Mouse (Mus musculus): ENCODE results near the gene Fam177a.
"Not testable (repeated sequence)": the region's sequence is repeated elsewhere in the genome, so short reads cannot be mapped to it uniquely, and the experiment has no call there.

The Fam177a gene

DNA sequence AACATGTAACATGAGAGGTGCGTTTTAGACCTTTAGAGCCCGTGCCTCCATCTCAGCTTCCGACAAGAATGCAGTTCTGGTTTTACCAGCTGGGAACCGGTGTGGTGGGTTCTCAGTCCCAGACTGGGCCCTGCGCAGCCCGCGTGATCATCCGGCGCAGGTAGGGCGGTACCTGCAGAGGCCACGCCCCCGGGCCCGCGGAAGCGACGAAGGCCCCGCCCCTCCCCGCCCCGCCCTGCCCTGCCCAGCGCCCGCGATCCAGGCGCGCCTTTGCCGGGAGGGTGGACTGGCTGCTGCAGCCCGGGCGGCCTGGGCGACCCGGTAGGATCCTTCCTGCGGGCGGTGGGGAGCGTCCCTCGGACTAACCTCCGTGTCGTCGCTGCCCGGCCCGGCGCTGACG lies at the start of gene Fam177a:
TSS of gene Fam177a (plus strand) at position 228 of the 400 bp plus-strand sequence.
- DNase-seq, result not testable (repeated sequence)

DNA sequence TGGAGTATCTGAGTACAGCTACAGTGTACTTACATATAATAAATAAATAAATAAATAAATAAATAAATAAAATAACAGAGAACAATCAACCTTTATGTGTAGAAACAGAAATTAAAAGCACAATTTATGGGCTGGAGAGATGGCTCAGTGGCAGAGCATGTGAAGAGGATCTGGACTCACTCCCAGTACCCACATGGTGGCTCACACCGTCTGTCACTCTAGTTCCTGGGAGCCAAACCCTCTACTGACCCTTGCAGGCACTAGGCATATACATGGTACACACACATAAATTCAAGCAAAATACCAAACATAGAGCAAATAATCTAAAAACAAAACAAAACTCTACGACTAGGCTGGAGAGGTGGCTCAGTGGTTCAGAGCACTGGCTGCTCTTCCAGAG lies 49.0 kb upstream of the Fam177a start:
- no peak for DNase-seq

DNA sequence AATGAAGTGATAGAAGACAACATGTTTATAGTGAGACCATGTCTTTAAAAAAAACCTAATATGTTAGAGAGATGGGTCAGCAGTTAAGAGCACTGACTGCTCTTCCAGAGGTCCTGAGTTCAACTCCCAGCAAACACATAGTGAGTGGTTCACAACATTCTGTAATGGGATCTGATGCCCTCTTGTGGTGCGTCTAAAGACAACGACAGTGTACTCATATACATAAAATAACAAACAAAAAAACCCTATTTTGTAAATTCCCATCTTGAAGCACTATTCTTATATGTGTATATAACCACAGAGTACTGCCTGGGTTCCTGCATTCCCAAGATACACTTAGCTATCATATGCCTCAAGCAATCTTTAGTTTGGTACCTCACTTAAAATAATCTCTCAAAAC lies 45.6 kb upstream of the Fam177a start:
- not testable (repeated sequence) for DNase-seq

DNA sequence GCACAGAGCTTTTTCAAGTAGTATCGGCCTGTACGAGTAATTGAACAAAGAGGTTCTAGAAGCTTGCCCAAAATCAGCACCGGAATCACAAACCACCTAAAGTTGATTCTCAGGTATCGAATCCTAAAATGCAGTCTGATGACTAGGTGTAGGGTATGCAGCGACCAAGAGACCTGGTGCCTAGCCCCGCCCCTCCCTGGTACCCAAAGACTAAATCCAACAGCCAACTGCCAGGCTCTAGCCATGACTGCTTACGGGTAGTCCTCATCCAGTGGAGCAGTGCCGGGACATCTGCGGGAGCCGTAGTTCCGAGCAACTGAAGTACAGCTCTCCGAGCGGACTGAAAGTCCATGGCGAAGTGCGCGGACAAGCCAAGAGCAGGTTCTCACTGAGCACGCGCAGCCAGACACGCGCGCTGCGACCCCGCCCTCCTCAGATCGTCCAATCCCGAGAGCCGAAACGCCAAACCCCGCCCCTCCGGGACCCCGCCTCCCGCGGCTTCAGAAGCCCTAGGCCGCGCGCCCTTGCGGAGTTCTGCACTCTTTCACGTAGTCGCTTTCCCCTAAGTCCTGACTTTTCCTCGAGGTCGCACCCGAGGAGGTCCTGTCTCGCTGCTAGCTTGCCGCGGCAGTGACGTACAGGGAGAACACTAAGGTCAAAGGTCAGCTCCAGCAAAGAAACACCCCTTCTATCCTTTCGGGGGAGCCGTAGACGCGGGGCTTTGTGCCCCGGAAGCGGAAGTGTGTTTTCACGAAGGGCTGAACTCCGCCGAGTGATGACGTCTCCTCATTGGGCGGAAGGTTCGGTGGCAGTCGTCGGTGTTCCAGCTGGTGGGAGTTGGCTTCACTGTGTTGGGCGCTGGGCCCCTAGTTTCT lies 44.3 kb upstream of the Fam177a start, which contains the start of the genes 2700097O09Rik and Srp54a:
TSS of gene 2700097O09Rik (minus strand) at position 385 of the 875 bp plus-strand sequence.
TSS of gene Srp54a (plus strand) at position 537 of the 875 bp plus-strand sequence.
- peak; percentile 96 for DNase-seq

DNA sequence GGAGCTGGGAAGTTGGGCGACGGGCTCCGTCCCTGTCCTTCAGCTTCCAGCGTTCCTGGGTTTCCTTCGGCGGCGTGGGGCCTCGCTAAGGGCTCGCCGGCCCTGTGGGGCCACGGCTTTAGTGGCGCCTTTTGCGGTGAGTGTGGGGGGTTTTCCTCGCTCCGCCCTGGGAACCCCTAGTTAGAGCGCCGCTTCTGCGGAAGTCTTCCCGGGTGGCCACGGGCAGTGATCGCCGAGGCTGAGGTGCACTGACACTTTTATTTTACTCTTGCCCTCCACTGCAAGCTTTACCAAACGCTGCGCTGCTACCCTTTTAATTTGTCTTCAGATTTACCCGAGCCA lies 43.7 kb upstream of the Fam177a start:
- not testable (repeated sequence) for DNase-seq

DNA sequence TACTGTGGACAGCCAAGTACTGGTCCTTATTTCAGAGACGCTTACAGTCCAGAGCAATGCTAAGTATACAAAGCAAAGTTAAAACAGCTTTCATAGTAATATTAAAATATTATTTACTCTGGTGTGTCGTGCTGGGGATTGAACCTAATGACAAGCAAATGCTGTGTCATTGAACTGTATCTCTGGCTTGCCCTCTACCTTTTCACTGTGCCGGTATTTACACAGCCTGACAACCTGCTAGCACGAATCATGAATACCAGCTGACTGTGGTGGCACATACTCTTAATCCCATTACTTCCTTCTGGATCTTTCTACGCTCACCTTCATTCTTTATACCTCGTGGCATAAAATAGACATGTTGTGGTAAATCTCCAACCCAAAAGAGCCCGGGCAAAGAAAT lies 32.1 kb upstream of the Fam177a start:
- not testable (repeated sequence) for DNase-seq

DNA sequence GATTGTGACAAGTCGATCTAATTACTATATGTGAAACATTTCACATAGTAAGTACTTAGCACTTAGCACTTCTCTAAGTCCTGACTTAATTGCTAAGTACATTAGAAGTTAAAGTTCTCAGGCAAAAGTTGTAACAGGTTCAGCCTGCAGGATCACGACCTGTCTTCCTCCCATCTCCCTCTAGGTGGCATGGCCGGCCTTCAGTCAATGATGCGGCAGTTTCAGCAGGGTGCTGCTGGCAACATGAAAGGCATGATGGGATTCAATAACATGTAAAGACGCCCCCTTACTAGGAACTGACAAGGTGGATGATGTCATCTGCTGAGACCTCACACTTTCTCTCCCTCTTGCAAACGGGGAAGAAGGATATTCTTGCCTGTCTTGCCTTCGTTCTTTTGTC lies 11.7 kb upstream of the Fam177a start:
- DNase-seq, result not testable (repeated sequence)

DNA sequence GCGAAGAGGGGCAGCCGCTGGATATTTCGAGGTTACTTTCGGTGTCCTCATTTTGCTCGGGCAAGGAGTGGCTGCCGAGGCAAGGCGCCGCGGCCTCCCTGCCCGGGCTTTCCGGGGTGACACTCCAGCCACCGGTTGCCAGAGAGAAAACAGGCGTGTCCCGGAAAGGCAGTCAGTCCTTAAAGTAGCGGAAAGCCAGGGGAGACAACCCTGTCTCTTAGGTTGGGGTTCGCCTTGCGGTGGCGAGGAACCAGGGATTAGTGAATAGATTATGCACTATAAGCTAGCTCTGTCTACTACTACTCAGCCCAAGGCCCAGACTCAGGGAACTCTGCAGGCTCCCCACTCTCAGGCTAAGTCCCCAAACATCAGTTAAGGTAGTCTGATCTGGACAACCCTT lies 462 bp downstream of the Fam177a start:
- DNase-seq, result not testable (repeated sequence)

DNA sequence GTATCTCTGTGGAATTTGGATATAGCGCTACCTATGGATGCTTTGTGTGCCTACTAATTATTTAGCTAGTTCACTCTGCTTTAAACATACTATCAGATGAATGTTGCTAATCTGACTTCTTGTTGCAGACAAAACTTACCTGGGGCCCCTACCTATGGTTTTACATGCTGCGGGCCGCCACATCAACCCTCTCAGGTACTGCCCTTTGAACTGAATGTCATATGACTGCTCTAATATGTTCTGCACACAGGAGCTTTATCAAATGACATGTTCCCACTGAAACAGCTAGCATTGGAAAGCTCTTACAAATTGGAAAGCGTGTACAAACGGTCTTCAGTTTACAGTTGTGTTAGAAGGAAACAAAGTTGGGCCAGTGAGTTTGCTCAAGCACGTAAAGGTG lies 11.3 kb downstream of the Fam177a start:
- DNase-seq, result not testable (repeated sequence)

DNA sequence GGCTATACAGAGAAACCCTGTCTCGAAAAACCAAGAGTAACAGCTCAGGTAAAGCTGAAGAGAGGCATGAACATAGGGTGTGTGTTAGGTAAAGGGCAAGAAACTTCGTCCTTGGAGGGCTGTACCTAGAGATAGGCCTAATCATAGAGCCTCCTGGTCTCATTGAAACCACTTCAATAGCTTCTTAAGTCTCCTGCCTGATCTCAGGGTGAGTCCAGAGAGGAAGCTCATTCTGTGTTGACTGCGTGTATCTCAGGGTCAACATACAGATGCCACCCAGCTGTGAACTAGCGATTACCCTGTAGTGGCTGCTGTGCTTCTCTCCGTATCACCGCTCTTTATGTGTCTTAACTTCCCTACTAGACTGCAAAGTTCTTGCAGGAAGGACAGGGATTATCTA lies 13.6 kb downstream of the Fam177a start:
- not testable (repeated sequence) for DNase-seq

DNA sequence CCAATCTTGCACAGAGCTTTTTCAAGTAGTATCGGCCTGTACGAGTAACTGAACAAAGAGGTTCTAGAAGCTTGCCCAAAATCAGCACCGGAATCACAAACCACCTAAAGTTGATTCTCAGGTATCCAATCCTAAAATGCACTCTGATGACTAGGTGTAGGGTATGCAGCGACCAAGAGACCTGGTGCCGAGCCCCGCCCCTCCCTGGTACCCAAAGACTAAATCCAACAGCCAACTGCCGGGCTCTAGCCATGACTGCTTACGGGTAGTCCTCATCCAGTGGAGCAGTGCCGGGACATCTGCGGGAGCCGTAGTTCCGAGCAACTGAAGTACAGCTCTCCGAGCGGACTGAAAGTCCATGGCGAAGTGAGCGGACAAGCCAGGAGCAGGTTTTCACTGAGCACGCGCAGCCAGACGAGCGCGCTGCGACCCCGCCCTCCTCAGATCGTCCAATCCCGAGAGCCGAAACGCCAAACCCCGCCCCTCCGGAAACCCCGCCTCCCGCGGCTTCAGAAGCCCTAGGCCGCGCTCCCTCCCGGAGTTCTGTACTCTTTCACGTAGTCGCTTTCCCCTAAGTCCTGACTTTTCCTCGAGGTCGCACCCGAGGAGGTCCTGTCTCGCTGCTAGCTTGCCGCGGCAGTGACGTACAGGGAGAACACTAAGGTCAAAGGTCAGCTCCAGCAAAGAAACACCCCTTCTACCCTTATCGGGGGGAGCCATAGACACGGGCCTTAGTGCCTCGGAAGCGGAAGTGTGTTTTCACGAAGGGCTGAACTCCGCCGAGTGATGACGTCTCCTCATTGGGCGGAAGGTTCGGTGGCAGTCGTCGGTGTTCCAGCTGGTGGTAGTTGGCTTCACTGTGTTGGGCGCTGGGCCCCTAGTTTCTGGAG lies 30.5 kb downstream of the Fam177a start, which contains the start of gene Srp54b:
TSS of gene Srp54b (plus strand) at position 546 of the 890 bp plus-strand sequence.
- not testable (repeated sequence) for DNase-seq

DNA sequence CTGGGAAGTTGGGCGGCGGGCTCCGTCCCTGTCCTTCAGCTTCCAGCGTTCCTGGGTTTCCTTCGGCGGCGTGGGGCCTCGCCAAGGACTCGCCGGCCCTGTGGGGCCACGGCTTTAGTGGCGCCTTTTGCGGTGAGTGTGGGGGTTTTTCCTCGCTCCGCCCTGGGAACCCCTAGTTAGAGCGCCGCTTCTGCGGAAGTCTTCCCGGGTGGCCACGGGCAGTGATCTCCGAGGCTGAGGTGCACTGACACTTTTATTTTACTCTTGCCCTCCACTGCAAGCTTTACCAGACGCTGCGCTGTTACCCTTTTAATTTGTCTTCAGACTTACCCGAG lies 31.1 kb downstream of the Fam177a start:
- DNase-seq, result not testable (repeated sequence)

DNA sequence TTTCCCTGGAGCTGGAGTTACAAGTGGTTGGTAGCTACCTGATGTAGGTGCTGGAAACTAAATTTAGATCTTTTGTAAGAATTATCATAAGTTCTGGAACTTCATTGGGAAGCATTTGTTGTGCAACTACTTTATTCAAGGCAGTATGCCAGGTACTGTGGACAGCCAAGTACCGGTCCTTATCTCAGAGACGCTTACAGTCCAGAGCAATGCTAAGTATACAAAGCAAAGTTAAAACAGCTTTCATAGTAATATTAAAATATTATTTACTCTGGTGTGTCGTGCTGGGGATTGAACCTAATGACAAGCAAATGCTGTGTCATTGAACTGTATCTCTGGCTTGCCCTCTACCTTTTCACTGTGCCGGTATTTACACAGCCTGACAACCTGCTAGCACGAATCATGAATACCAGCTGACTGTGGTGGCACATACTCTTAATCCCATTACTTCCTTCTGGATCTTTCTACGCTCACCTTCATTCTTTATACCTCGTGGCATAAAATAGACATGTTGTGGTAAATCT lies 42.8 kb downstream of the Fam177a start:
- not testable (repeated sequence) for DNase-seq

DNA sequence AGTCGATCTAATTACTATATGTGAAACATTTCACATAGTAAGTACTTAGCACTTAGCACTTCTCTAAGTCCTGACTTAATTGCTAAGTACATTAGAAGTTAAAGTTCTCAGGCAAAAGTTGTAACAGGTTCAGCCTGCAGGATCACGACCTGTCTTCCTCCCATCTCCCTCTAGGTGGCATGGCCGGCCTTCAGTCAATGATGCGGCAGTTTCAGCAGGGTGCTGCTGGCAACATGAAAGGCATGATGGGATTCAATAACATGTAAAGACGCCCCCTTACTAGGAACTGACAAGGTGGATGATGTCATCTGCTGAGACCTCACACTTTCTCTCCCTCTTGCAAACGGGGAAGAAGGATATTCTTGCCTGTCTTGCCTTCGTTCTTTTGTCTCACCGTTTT lies 63.4 kb downstream of the Fam177a start:
- not testable (repeated sequence) for DNase-seq

DNA sequence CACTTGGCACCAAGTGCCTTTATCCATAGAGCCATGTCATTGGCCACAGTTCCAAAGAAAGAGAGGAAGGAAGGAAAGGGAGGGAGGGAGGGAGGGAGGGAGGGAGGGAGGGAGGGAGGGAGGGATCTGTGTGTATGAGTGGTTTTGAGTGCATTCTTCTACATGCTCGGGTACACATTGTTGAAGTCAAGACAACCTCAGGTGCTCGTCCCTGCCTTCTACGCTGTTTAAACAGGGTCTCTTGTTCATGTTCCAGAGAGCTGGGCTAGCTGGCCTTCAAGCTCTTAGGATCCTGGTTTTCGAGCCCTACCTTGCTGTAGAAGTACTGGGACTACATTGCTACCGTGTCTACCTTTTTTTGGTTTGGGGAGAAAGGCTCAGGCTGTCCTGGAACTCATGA lies 64.9 kb downstream of the Fam177a start:
- not testable (repeated sequence) for DNase-seq

Data from layer of hippocampus, adult 9-11 months (tissue).